Mouse (Mus musculus): ENCODE data around the gene Smim4. TPM values are rescaled to one million over a fixed set of nuclear protein-coding genes. Genes with fewer than 3 reads are reported as not detected.

Gene Smim4
- 76.1 and 79.2 TPM in 2 replicates for polyA plus RNA-seq (2015; fragmentation: Nextera tagmentation; extraction: Ambion mirVana)

- TF ChIP-seq EP300 (IDR thresholded peaks at IDR 0.05; ENCODE audit: low read depth), result peak; percentile 66
- TF ChIP-seq CTCF (IDR thresholded peaks at IDR 0.05; ENCODE audit: low read depth), result peak; percentile 78
- peak; percentile 90 for ATAC-seq
- Histone ChIP-seq H3K9me3 (ENCODE audit: low read length) (no peaks in the 10 kb centered on the region), H3K4me3 (ENCODE audit: low read depth, low read length) (peak within 1 kb of the TSS; percentile 75), H3K4me1 (ENCODE audit: insufficient read depth) (peaks cover 61% of the 10 kb centered on the region), H3K4me2 (ENCODE audit: low read depth, low read length) (peak within 1 kb of the TSS; percentile 88), H3K27me3 (ENCODE audit: insufficient read depth, low read length) (no peaks in the 10 kb centered on the region), H3K9ac (replicated peaks) (peak within 1 kb of the TSS; percentile 78), H3K36me3 (replicated peaks; ENCODE audit: insufficient read depth, low read length) (no peaks in the 10 kb centered on the region), H3K27ac (ENCODE audit: low read depth) (peak within 1 kb of the TSS; percentile 89)
- peak; percentile 97 for DNase-seq
- WGBS (ENCODE audit: insufficient replicate concordance), result 1% methylated on average over 33 of the region's 33 CpGs
Measured at GRCm38 (mm10) chr14:31128826-31129219, at the start of gene Smim4. Gene Smim4, minus strand, starts transcription at chr14:31128956.

- Histone ChIP-seq H3K4me2 (ENCODE audit: low read depth, low read length) (no peak overlapping the region), H3K27me3 (ENCODE audit: insufficient read depth, low read length) (no peaks in the 10 kb centered on the region), H3K4me1 (ENCODE audit: insufficient read depth) (peaks cover 9% of the 10 kb centered on the region), H3K4me3 (ENCODE audit: low read depth, low read length) (no peak overlapping the region), H3K9ac (replicated peaks) (no peak overlapping the region), H3K27ac (ENCODE audit: low read depth) (no peak overlapping the region), H3K9me3 (ENCODE audit: low read length) (no peaks in the 10 kb centered on the region), H3K36me3 (replicated peaks; ENCODE audit: insufficient read depth, low read length) (peaks cover 87% of the 10 kb centered on the region)
- no peak for TF ChIP-seq CTCF (IDR thresholded peaks at IDR 0.05; ENCODE audit: low read depth)
- no peak for TF ChIP-seq EP300 (IDR thresholded peaks at IDR 0.05; ENCODE audit: low read depth)
- DNase-seq (no peak), ATAC-seq (no peak)
- 84% methylated on average over 5 of the region's 5 CpGs for WGBS (ENCODE audit: insufficient replicate concordance)
Measured at GRCm38 (mm10) chr14:31177715-31178114, 49.0 kb upstream of the Smim4 start.

GRCm38 (mm10) chr14:31177287-31177686, 48.5 kb upstream of the Smim4 start:
- ATAC-seq (no peak), DNase-seq (peak; percentile 14)
- no peak overlapping the region for H3K4me3 ChIP-seq (ENCODE audit: low read depth, low read length)
- peaks cover 89% of the 10 kb centered on the region for H3K36me3 ChIP-seq (replicated peaks; ENCODE audit: insufficient read depth, low read length)
- H3K9me3 ChIP-seq (ENCODE audit: low read length), result no peaks in the 10 kb centered on the region
- no peak overlapping the region for H3K9ac ChIP-seq (replicated peaks)
- WGBS (ENCODE audit: insufficient replicate concordance), result 81% methylated on average over 16 of the region's 16 CpGs
- no peak for TF ChIP-seq EP300 (IDR thresholded peaks at IDR 0.05; ENCODE audit: low read depth)
- TF ChIP-seq CTCF (IDR thresholded peaks at IDR 0.05; ENCODE audit: low read depth), result no peak
- no peak overlapping the region for H3K27ac ChIP-seq (ENCODE audit: low read depth)
- peaks cover 9% of the 10 kb centered on the region for H3K4me1 ChIP-seq (ENCODE audit: insufficient read depth)
- no peaks in the 10 kb centered on the region for H3K27me3 ChIP-seq (ENCODE audit: insufficient read depth, low read length)
- H3K4me2 ChIP-seq (ENCODE audit: low read depth, low read length), result no peak overlapping the region

GRCm38 (mm10) chr14:31173537-31173936, 44.8 kb upstream of the Smim4 start:
- WGBS (ENCODE audit: insufficient replicate concordance), result 80% methylated on average over 7 of the region's 7 CpGs
- Histone ChIP-seq H3K9ac (replicated peaks) (no peak overlapping the region), H3K4me3 (ENCODE audit: low read depth, low read length) (no peak overlapping the region), H3K27ac (ENCODE audit: low read depth) (peak overlapping the region; percentile 39; the same call in 1 of the 2 replicates), H3K4me2 (ENCODE audit: low read depth, low read length) (no peak overlapping the region), H3K9me3 (ENCODE audit: low read length) (no peaks in the 10 kb centered on the region), H3K27me3 (ENCODE audit: insufficient read depth, low read length) (no peaks in the 10 kb centered on the region), H3K4me1 (ENCODE audit: insufficient read depth) (0 out of 2 replicates have a peak, but pooled peaks cover 3% of the 10 kb centered on the region), H3K36me3 (replicated peaks; ENCODE audit: insufficient read depth, low read length) (peaks cover 81% of the 10 kb centered on the region)
- ATAC-seq (no peak), DNase-seq (no peak)
- TF ChIP-seq CTCF (IDR thresholded peaks at IDR 0.05; ENCODE audit: low read depth), result no peak
- no peak for TF ChIP-seq EP300 (IDR thresholded peaks at IDR 0.05; ENCODE audit: low read depth)

- WGBS (ENCODE audit: insufficient replicate concordance), result 73% methylated on average over 18 of the region's 18 CpGs
- TF ChIP-seq EP300 (IDR thresholded peaks at IDR 0.05; ENCODE audit: low read depth) (peak; percentile 54; the same call in 1 of the 2 replicates), CTCF (IDR thresholded peaks at IDR 0.05; ENCODE audit: low read depth) (no peak)
- no peak overlapping the region for H3K9ac ChIP-seq (replicated peaks)
Measured at GRCm38 (mm10) chr14:31172781-31173455, 44.2 kb upstream of the Smim4 start.

GRCm38 (mm10) chr14:31171821-31172220, 43.1 kb upstream of the Smim4 start:
- 90% methylated on average over 15 of the region's 15 CpGs for WGBS (ENCODE audit: insufficient replicate concordance)
- Histone ChIP-seq H3K27me3 (ENCODE audit: insufficient read depth, low read length) (no peaks in the 10 kb centered on the region), H3K27ac (ENCODE audit: low read depth) (no peak overlapping the region), H3K9me3 (ENCODE audit: low read length) (no peaks in the 10 kb centered on the region), H3K36me3 (replicated peaks; ENCODE audit: insufficient read depth, low read length) (peaks cover 67% of the 10 kb centered on the region), H3K4me3 (ENCODE audit: low read depth, low read length) (no peak overlapping the region), H3K4me2 (ENCODE audit: low read depth, low read length) (no peak overlapping the region), H3K4me1 (ENCODE audit: insufficient read depth) (0 out of 2 replicates have a peak, but pooled peaks cover 4% of the 10 kb centered on the region), H3K9ac (replicated peaks) (no peak overlapping the region)
- TF ChIP-seq EP300 (IDR thresholded peaks at IDR 0.05; ENCODE audit: low read depth) (no peak), CTCF (IDR thresholded peaks at IDR 0.05; ENCODE audit: low read depth) (no peak)
- no peak for DNase-seq
- ATAC-seq, result no peak

More at GRCm38 (mm10) chr14:31172781-31173455, 44.2 kb upstream of the Smim4 start:
- Histone ChIP-seq H3K4me1 (ENCODE audit: insufficient read depth) (0 out of 2 replicates have a peak, but pooled peaks cover 3% of the 10 kb centered on the region), H3K9me3 (ENCODE audit: low read length) (no peaks in the 10 kb centered on the region), H3K36me3 (replicated peaks; ENCODE audit: insufficient read depth, low read length) (peaks cover 78% of the 10 kb centered on the region), H3K4me3 (ENCODE audit: low read depth, low read length) (no peak overlapping the region), H3K4me2 (ENCODE audit: low read depth, low read length) (no peak overlapping the region), H3K27me3 (ENCODE audit: insufficient read depth, low read length) (no peaks in the 10 kb centered on the region), H3K27ac (ENCODE audit: low read depth) (peak overlapping the region; percentile 48; the same call in 1 of the 2 replicates)
- peak; percentile 65 for ATAC-seq
- peak; percentile 41 for DNase-seq

Data from liver, postnatal 0 days (tissue).